8 mouse cellular contexts compared by ENCODE assay signal in genomic region chr16:32661493-32661921, GRCm38 (mm10). TPM values are rescaled to one million over a fixed set of nuclear protein-coding genes. Genes with fewer than 3 reads are reported as not detected.
DNase-seq lines count a peak whose midpoint lies in the region; ATAC-seq lines count a peak whose summit lies in the region.

No protein-coding gene starts in this region.

- peak overlapping the region; percentile 44; the same call in 1 of the 2 replicates for H3K9ac ChIP-seq in limb, embryonic 12.5 days (replicated peaks)
- no peak overlapping the region; the same call in 1 of the 2 replicates for H3K9ac ChIP-seq in stomach, embryonic 14.5 days (replicated peaks; ENCODE audit: low read depth, low read length)

- no peaks in the 10 kb centered on the region for H3K9me3 ChIP-seq in limb, embryonic 12.5 days
- no peaks in the 10 kb centered on the region for H3K9me3 ChIP-seq in stomach, embryonic 14.5 days (ENCODE audit: control insufficient read depth, low read depth, low read length)

- H3K4me3 ChIP-seq in limb, embryonic 12.5 days (replicated peaks), result no peak overlapping the region
- peak overlapping the region; percentile 11; the same call in 1 of the 2 replicates for H3K4me3 ChIP-seq in stomach, embryonic 14.5 days (ENCODE audit: low read depth, low read length)

- H3K36me3 ChIP-seq in limb, embryonic 12.5 days, result peaks cover 20% of the 10 kb centered on the region
- H3K36me3 ChIP-seq in stomach, embryonic 14.5 days (ENCODE audit: control insufficient read depth, insufficient read depth, low read length), result 0 out of 2 replicates have a peak, but pooled peaks cover 2% of the 10 kb centered on the region

- peak overlapping the region; percentile 21 for H3K4me2 ChIP-seq in limb, embryonic 12.5 days
- H3K4me2 ChIP-seq in stomach, embryonic 14.5 days (replicated peaks; ENCODE audit: low read depth, low read length), result peak overlapping the region; percentile 44

- H3K27me3 ChIP-seq in limb, embryonic 12.5 days, result no peaks in the 10 kb centered on the region
- no peaks in the 10 kb centered on the region for H3K27me3 ChIP-seq in stomach, embryonic 14.5 days (ENCODE audit: control insufficient read depth, insufficient read depth, low read length)

- peak; percentile 59 for DNase-seq in cerebellum, adult 11-12 months
- DNase-seq in cerebellum, adult 11 months, result no peak
- DNase-seq in thymus, postnatal 14 days, result peak; percentile 35
- DNase-seq in thymus, postnatal 10 days (ENCODE audit: low spot score in 2 of 2), result no peak
- DNase-seq in spleen, adult 12 weeks (ENCODE audit: low spot score), result no peak
- DNase-seq in right cerebral cortex, postnatal 36 days (ENCODE audit: low spot score in 2 of 2), result no peak

- ATAC-seq in limb, embryonic 12.5 days (ENCODE audit: insufficient number of reproducible peaks, insufficient read depth, low FRiP score, low TSS enrichment, low read depth), result peak; percentile 26; the same call in 1 of the 2 replicates
- peak; percentile 15; the same call in 1 of the 2 replicates for ATAC-seq in stomach, embryonic 14.5 days (ENCODE audit: insufficient number of reproducible peaks, insufficient read depth, low FRiP score, low read depth)

- 73% methylated on average over 10 of the region's 10 CpGs for WGBS in limb, embryonic 12.5 days
- 33% methylated on average over 10 of the region's 10 CpGs for WGBS in stomach, embryonic 14.5 days

- peaks cover 53% of the 10 kb centered on the region for H3K4me1 ChIP-seq in limb, embryonic 12.5 days (replicated peaks)
- peaks cover 63% of the 10 kb centered on the region for H3K4me1 ChIP-seq in stomach, embryonic 14.5 days (ENCODE audit: control insufficient read depth, insufficient read depth, low read length)

- peak overlapping the region; percentile 72 for H3K27ac ChIP-seq in limb, embryonic 12.5 days
- peak overlapping the region; percentile 96 for H3K27ac ChIP-seq in stomach, embryonic 14.5 days (ENCODE audit: low read length)

RNA-seq across cellular contexts. Expression of gene Tnk2, which starts 17.8 kb away (rescaled TPM):
- 11.9 and 12.0 TPM in 2 replicates for polyA plus RNA-seq in limb, embryonic 12.5 days (2016; fragmentation: Nextera tagmentation; extraction: Ambion mirVana)
- 13.1 and 17.1 TPM in 2 replicates for polyA plus RNA-seq in stomach, embryonic 14.5 days (2014; fragmentation: Nextera tagmentation; extraction: Ambion mirVana)

RNA-seq across cellular contexts. Expression of gene Tfrc, which starts 52.8 kb away (rescaled TPM):
- polyA plus RNA-seq in limb, embryonic 12.5 days (2016; fragmentation: Nextera tagmentation; extraction: Ambion mirVana), result 40.7 and 43.9 TPM in 2 replicates
- 60.5 and 73.2 TPM in 2 replicates for polyA plus RNA-seq in stomach, embryonic 14.5 days (2014; fragmentation: Nextera tagmentation; extraction: Ambion mirVana)

Comparison
In these comparisons a context has a peak if more than half of its experiments do, and no peak if none do; other contexts are left out.
1. DNase-seq: peak in cerebellum, adult 11-12 months (single experiment) and thymus, postnatal 14 days (single experiment); none in cerebellum, adult 11 months (single experiment), thymus, postnatal 10 days (0 of 2), spleen, adult 12 weeks (single experiment) and right cerebral cortex, postnatal 36 days (0 of 2).